Mouse (Mus musculus) layer of hippocampus, adult 9-10 months (tissue): ENCODE results near the gene Pcolce2.
"Not testable (repeated sequence)": the region's sequence is repeated elsewhere in the genome, so short reads cannot be mapped to it uniquely, and the experiment has no call there.

Experiments used
- DNase-seq: peaks from one replicate; pipeline ENCODE4 v3.0.0; 2022; ENCODE audit warnings: low spot score

Pcolce2 gene

GRCm38 (mm10) chr9:95637271-95638181, at the start of gene Pcolce2:
TSS of gene Pcolce2 (plus strand) at chr9:95637601.
- DNase-seq: no peak

GRCm38 (mm10) chr9:95588070-95588469, 49.3 kb upstream of the Pcolce2 start:
- no peak for DNase-seq

GRCm38 (mm10) chr9:95594291-95594690, 43.1 kb upstream of the Pcolce2 start:
- no peak for DNase-seq

GRCm38 (mm10) chr9:95597466-95598178, 39.8 kb upstream of the Pcolce2 start:
- DNase-seq: no peak

- DNase-seq: no peak
Measured at GRCm38 (mm10) chr9:95598179-95598721, 39.2 kb upstream of the Pcolce2 start.

- no peak for DNase-seq
Measured at GRCm38 (mm10) chr9:95599399-95599798, 38.0 kb upstream of the Pcolce2 start.

GRCm38 (mm10) chr9:95602849-95603248, 34.6 kb upstream of the Pcolce2 start:
- no peak for DNase-seq

GRCm38 (mm10) chr9:95603316-95603715, 34.1 kb upstream of the Pcolce2 start:
- DNase-seq: no peak

- no peak for DNase-seq
Measured at GRCm38 (mm10) chr9:95607196-95607595, 30.2 kb upstream of the Pcolce2 start.

GRCm38 (mm10) chr9:95612246-95612768, 25.1 kb upstream of the Pcolce2 start:
- no peak for DNase-seq

- DNase-seq: no peak
Measured at GRCm38 (mm10) chr9:95613426-95614127, 23.8 kb upstream of the Pcolce2 start.

- DNase-seq: no peak
Measured at GRCm38 (mm10) chr9:95614861-95615615, 22.4 kb upstream of the Pcolce2 start.

- no peak for DNase-seq
Measured at GRCm38 (mm10) chr9:95615961-95616360, 21.4 kb upstream of the Pcolce2 start.

- DNase-seq: no peak
Measured at GRCm38 (mm10) chr9:95618572-95618971, 18.8 kb upstream of the Pcolce2 start.

GRCm38 (mm10) chr9:95624072-95624471, 13.3 kb upstream of the Pcolce2 start:
- DNase-seq: no peak

GRCm38 (mm10) chr9:95628439-95628948, 8.9 kb upstream of the Pcolce2 start:
- DNase-seq: no peak

- not testable (repeated sequence) for DNase-seq
Measured at GRCm38 (mm10) chr9:95629561-95629960, 7.8 kb upstream of the Pcolce2 start.

- no peak for DNase-seq
Measured at GRCm38 (mm10) chr9:95636395-95636794, 1.0 kb upstream of the Pcolce2 start.

GRCm38 (mm10) chr9:95639919-95640318, 2.5 kb downstream of the Pcolce2 start:
- DNase-seq: no peak

- DNase-seq: no peak
Measured at GRCm38 (mm10) chr9:95645926-95646325, 8.5 kb downstream of the Pcolce2 start.

GRCm38 (mm10) chr9:95653363-95653762, 16.0 kb downstream of the Pcolce2 start:
- no peak for DNase-seq
